Mouse (Mus musculus) kidney, adult 2 months (tissue): ENCODE measurements at regions not wholly inside any gene's neighbourhood (a gene's known extent, or its start where the extent isn't known, plus 50 kb on each side); places are given as distances from the start of the nearest gene placed in this dataset.

ENCODE experiments used
- DNase-seq: peaks from one replicate; pipeline ENCODE4 v3.0.0; 2021
- H3K27ac ChIP-seq: fragments of 200-500 bp; 2 replicates; pipeline ENCODE4 v1.5.1; 2012; ENCODE audit warnings: low read depth, low read length, control low read depth, inconsistent platforms; ENCODE audit not compliant: insufficient read depth
- H3K27me3 ChIP-seq: fragments of 200-500 bp; replicated peaks from 2 replicates; pipeline ENCODE4 v1.6.1; 2012; ENCODE audit warnings: mild to moderate bottlenecking, moderate library complexity, low read length, inconsistent platforms; ENCODE audit not compliant: control insufficient read depth, insufficient read depth
- H3K36me3 ChIP-seq: fragments of 200-500 bp; 2 replicates; pipeline ENCODE4 v1.6.1; 2012; ENCODE audit warnings: mild to moderate bottlenecking, moderate library complexity, low read length, inconsistent platforms; ENCODE audit not compliant: control insufficient read depth, insufficient read depth
- H3K4me1 ChIP-seq: fragments of 200-500 bp; 2 replicates; pipeline ENCODE4 v1.6.1; 2011; ENCODE audit warnings: low read length; ENCODE audit not compliant: control insufficient read depth, insufficient read depth
- H3K4me3 ChIP-seq: fragments of 200-500 bp; 2 replicates; pipeline ENCODE4 v1.5.1; 2011; ENCODE audit warnings: mild to moderate bottlenecking, low read depth, low read length, control low read depth; ENCODE audit not compliant: insufficient read depth
- CTCF ChIP-seq: fragments of 200-500 bp; conservative IDR thresholded peaks from 2 replicates; pipeline ENCODE4 v1.5.1; 2011; ENCODE audit warnings: low read depth, mild to moderate bottlenecking, control low read depth, low read length, moderate library complexity, mixed read lengths; ENCODE audit not compliant: insufficient read depth, insufficient read length
- POLR2A ChIP-seq: fragments of 200-500 bp; IDR thresholded peaks from one replicate; pipeline ENCODE4 v1.6.1; 2011; ENCODE audit warnings: low read depth, low read length, control low read depth
- WGBS: fragments of 180-500 bp; shearing (Covaris S2); methylation state at CpG from one replicate; pipeline ENCODE4 v1.1.7; 2018; 5-methylcytosine and 5-hydroxymethylcytosine counted together

DNA sequence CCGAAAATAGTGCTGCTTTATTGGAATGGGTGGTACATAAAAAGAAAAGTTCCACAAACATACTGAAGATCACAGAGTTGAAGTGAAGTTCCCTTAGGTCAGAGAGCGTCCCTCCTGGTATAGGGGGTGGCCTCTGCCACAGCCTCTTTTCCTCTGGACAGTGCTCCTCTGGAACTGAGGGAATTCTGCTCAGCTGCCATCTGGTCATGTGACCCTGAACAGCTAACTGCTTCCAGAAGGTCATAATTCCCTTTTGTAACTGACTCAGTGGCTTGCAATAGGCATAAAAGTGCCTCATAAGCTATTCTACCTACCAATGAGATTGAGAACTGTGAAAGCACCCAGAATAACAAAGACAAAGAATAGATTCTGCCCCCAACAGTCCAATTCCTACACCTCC, 414.4 kb downstream of the Lrig3 start:
- no peaks in the 10 kb centered on the region for H3K4me1 ChIP-seq
- no peaks in the 10 kb centered on the region for H3K27me3 ChIP-seq
- TF ChIP-seq CTCF (no peak), POLR2A (no peak)
- DNase-seq, result no peak
- no peak overlapping the region for H3K4me3 ChIP-seq
- no peak overlapping the region for H3K27ac ChIP-seq
- 89% methylated on average over 2 of the region's 2 CpGs for WGBS
- H3K36me3 ChIP-seq, result no peaks in the 10 kb centered on the region

- WGBS, result 62% methylated on average over 6 of the region's 6 CpGs
- H3K27ac ChIP-seq, result no peak overlapping the region
- H3K36me3 ChIP-seq, result no peaks in the 10 kb centered on the region
- TF ChIP-seq CTCF (no peak), POLR2A (no peak)
- H3K27me3 ChIP-seq, result no peaks in the 10 kb centered on the region
- no peaks in the 10 kb centered on the region for H3K4me1 ChIP-seq
- DNase-seq, result no peak
- H3K4me3 ChIP-seq, result no peak overlapping the region
Measured at GRCm38 (mm10) chr10:126379239-126379638, 413.3 kb downstream of the Lrig3 start.

DNA sequence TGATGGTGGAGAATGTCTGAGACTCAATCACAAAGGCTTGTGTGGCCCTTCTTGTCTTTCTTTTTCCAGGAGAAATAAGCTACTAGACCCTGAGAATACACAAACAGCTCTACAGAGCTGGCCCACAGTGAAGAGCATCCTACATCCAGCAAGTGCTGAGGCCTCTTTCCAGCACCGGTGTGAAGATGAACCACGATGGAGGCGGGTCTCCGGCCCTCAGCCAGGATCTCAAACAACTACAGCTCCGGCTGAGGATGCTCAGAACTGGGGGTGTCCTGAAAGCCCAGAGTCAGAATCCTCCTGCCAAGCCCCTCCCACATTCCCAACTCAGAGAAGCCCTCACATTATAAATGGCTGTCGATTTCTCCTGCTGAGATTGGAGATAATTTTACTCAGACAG, 407.9 kb downstream of the Lrig3 start:
- no peak overlapping the region for H3K4me3 ChIP-seq
- TF ChIP-seq POLR2A (no peak), CTCF (no peak)
- DNase-seq, result no peak
- no peaks in the 10 kb centered on the region for H3K27me3 ChIP-seq
- no peaks in the 10 kb centered on the region for H3K4me1 ChIP-seq
- H3K36me3 ChIP-seq, result no peaks in the 10 kb centered on the region
- H3K27ac ChIP-seq, result no peak overlapping the region
- 71% methylated on average over 6 of the region's 6 CpGs for WGBS

DNA sequence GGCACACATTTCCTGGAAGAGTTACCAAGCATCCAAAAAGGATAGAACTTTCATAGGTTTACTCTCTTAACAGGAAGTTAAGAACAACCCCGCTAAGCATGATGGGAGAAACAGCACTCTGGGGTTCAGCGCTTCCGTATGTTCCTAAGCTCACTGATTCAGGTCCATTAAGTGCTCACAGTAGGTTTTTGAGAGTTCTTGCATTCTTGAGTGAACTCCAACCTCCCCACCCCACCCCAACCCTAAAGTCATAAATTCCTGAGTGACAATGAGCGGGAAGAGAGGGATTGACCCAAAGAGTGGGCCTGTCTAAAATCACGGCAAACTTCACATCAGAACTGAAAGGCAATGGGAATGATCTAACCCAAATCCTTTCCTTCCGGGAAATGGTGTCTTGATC, 405.9 kb downstream of the Lrig3 start:
- Histone ChIP-seq H3K4me3 (no peak overlapping the region), H3K27me3 (no peaks in the 10 kb centered on the region), H3K27ac (no peak overlapping the region), H3K4me1 (no peaks in the 10 kb centered on the region), H3K36me3 (no peaks in the 10 kb centered on the region)
- WGBS, result 90% methylated on average over 6 of the region's 6 CpGs
- no peak for TF ChIP-seq CTCF
- TF ChIP-seq POLR2A, result no peak
- DNase-seq, result no peak

GRCm38 (mm10) chr10:126349076-126349475, 383.1 kb downstream of the Lrig3 start:
- Histone ChIP-seq H3K27me3 (no peaks in the 10 kb centered on the region), H3K36me3 (no peaks in the 10 kb centered on the region), H3K27ac (no peak overlapping the region), H3K4me3 (no peak overlapping the region), H3K4me1 (no peaks in the 10 kb centered on the region)
- no peak for DNase-seq
- 76% methylated on average over 11 of the region's 11 CpGs for WGBS
- TF ChIP-seq POLR2A (no peak), CTCF (no peak)

- Histone ChIP-seq H3K4me1 (no peaks in the 10 kb centered on the region), H3K4me3 (no peak overlapping the region), H3K27ac (no peak overlapping the region), H3K36me3 (no peaks in the 10 kb centered on the region), H3K27me3 (no peaks in the 10 kb centered on the region)
- no peak for DNase-seq
- WGBS, result 77% methylated on average over 4 of the region's 4 CpGs
- TF ChIP-seq CTCF, result 0 out of 2 replicates have a peak, but pooled peaks have one; percentile 12
- no peak for TF ChIP-seq POLR2A
Measured at GRCm38 (mm10) chr10:126337426-126337825, 371.5 kb downstream of the Lrig3 start.

GRCm38 (mm10) chr10:126333786-126334185, 367.8 kb downstream of the Lrig3 start:
- WGBS, result 82% methylated on average over 5 of the region's 5 CpGs
- Histone ChIP-seq H3K27me3 (no peaks in the 10 kb centered on the region), H3K36me3 (no peaks in the 10 kb centered on the region), H3K27ac (no peak overlapping the region), H3K4me1 (peaks cover 3% of the 10 kb centered on the region; the same call in 1 of the 2 replicates), H3K4me3 (no peak overlapping the region)
- TF ChIP-seq POLR2A (no peak), CTCF (no peak)
- DNase-seq, result no peak
